Mouse (Mus musculus) embryonic fibroblast, embryonic 13.5 days (primary cell): ENCODE measurements at regions not wholly inside any gene's neighbourhood (a gene's known extent, or its start where the extent isn't known, plus 50 kb on each side); places are given as distances from the start of the nearest gene placed in this dataset.
"Not testable (repeated sequence)": the region's sequence is repeated elsewhere in the genome, so short reads cannot be mapped to it uniquely, and the experiment has no call there.

Source experiments
- CTCF ChIP-seq: IDR thresholded peaks from 2 replicates; pipeline ENCODE4 v1.5.1; 2011; ENCODE audit warnings: mild to moderate bottlenecking, control low read depth, low read length, moderate library complexity, borderline replicate concordance; ENCODE audit not compliant: insufficient read depth
- POLR2A ChIP-seq: IDR thresholded peaks from 2 replicates; pipeline ENCODE4 v1.6.1; 2011; ENCODE audit warnings: low read depth, mild to moderate bottlenecking, control low read depth, low read length, moderate library complexity

DNA sequence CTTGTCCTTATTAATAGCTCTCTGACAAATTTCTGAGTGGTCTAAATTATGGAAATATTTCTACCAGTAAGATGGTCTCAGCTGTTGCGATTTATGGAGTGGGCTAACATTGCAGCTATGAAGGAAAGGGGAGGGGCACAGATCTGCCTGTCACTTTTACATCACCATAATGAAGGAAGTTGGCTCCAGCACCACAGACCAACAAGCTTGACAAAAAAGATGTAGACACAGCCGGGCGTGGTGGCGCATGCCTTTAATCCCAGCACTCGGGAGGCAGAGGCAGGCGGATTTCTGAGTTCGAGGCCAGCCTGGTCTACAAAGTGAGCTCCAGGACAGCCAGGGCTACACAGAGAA lies 191.4 kb upstream of the Hmga2 start:
- TF ChIP-seq CTCF, POLR2A: not testable (repeated sequence)
